Mouse (Mus musculus) lung, postnatal 4 days (tissue): ENCODE measurements at regions not wholly inside any gene's neighbourhood (a gene's known extent, or its start where the extent isn't known, plus 50 kb on each side); places are given as distances from the start of the nearest gene placed in this dataset.

Experiments
- DNase-seq, 2 experiments: peaks; one replicate each; pipeline ENCODE4 v3.0.0; 2021

DNA sequence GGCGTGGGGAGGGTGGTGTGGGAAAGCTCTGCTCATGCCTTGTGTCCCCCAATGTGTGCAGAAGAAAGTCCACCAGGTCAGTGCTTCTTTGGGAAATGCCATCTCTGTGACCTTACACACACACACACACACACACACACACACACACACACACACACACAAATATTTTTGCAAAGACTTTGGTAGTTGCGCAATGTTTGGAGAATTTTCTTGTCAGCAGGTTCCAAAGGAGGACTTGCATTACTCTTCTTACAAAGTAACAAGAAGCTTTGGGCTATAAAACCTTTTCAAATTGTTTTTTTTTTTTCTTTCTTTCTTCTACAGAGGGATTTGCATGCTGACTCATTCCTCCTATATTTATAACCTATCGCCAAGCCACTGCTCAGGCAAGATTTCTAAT, 59.1 kb upstream of the Npvf start:
- DNase-seq, result no peak

DNA sequence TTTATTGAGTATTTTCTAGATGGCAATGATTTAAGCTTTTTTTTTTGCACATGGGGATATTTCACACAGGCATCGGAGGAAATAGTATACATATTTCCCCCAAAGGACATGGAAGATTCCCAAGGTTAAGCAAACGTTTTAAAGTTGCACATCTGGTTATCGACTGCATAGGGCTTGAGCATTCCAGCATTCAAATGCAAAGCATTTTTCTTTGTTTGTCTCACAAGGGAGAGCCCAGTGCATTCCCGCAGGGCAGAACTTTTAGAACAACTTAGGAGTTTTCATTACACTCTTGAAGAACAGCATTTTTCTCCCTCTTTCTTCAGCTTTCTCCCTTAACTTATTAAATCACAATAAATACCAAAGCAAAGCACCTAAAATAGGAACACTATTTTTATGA, 64.4 kb upstream of the Npvf start:
- DNase-seq, result no peak

DNA sequence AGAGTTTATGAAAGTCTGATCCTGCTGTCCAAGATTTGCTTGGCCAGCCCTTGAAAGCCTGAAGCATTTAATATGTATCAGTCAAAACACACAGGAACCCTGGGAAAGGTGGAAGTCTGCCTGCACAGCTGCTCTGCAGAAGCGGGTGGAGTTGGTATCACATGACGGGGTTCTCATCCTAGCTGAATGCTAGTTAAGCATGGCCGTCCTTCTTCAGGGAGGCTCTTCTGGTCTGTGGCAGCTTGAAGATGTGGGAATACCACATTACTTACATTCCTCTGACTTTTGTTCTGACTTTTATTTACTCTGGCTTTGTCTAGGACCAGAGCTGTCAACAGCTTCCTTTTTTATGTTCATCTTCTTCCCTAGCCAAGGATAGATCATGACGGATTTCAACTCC, 66.1 kb upstream of the Npvf start:
- no peak for DNase-seq

DNA sequence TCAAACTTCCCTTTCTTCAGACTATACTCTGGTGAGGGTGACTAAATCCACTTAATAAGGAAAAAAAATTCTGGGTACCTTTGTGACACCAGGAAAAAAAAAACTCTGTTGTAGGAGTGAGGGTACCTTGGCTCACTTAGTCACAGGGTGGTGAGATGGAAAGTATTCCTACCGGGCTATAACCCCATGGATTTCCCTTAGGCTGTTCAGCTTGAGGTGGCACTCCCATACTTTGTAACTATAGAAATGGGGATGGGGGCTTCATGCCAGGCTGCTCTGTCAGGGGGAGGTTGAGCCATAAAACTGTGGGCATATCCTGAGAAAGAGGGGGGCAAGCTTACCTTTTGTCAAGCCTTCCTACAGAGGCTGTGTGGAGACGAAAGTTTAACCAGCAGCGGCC, 71.4 kb upstream of the Npvf start:
- DNase-seq, result no peak

- no peak for DNase-seq
Observed at GRCm38 (mm10) chr6:50726166-50726591, 71.9 kb upstream of the Npvf start.

DNA sequence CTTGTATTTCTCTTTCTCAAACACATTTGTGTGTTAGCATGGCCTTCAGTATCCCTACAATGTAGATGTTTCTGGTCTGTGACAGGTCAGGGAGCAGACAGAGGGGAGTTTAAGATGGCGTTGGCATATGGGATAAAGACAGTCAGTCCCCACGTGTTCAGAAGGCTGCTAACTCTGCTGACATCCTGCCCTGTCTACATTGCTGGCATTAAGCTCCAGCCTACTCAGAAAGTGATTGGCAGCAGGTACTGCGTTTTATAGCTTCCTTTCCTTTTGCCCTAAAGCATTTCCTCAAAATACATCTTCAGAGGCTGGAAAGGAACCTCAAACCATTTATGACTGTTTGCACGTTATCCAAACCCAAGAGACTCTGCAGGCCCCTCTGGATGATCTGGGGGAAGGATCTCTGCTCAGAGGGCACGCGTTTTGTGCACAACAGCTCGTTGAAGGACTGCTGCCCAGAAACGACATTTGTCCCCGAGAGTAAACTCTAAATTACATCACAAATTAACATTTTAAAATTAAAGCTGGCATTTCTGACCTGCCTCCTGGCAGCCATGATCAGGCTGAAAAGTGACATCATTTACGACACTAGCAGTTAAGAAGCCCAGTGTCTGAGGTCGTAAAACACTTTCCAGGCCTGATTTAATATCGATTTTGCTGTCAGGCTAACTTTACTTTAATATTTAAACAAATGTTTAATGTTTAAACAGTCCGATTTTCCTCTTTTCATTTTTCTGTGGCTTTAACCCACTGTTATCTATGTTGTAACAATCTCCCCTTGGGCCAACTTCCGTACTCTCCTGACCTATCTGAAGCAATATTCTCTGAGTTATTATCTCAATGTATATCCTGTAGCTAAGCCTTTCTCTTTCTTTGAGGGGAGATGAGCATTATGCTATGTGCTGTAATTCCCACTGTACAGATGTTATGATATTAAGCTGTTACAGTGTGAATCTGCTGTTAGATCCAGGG, 76.8 kb upstream of the Npvf start:
- DNase-seq, result no peak

- no peak for DNase-seq
Observed at GRCm38 (mm10) chr6:50734701-50735100, 80.5 kb upstream of the Npvf start.

GRCm38 (mm10) chr6:50735825-50736224, 81.6 kb upstream of the Npvf start:
- DNase-seq, result no peak

GRCm38 (mm10) chr6:50742009-50742408, 87.8 kb upstream of the Npvf start:
- no peak for DNase-seq

- no peak for DNase-seq
Observed at GRCm38 (mm10) chr6:50744462-50745166, 90.4 kb upstream of the Npvf start.

GRCm38 (mm10) chr6:50753151-50753550, 98.9 kb upstream of the Npvf start:
- DNase-seq, result no peak

DNA sequence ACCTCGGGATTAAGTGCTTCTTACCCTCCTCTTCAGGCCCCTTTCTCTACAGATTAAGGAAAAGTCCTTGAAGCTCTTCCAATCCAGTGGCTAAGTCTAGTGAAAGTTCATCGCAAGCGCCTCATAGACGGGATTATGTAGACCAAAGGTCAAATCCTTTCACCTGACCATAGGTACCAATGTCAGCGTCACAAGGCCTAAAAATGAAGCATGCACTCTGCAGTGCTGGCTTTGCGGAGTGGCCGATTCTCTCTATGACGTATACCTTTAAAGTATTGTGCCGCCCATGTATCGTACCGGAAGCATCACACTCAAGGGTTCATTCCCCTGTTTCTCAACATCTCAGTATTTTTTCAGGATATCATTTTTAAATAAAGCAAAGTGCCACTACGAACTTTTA, 100.5 kb upstream of the Npvf start:
- no peak for DNase-seq

DNA sequence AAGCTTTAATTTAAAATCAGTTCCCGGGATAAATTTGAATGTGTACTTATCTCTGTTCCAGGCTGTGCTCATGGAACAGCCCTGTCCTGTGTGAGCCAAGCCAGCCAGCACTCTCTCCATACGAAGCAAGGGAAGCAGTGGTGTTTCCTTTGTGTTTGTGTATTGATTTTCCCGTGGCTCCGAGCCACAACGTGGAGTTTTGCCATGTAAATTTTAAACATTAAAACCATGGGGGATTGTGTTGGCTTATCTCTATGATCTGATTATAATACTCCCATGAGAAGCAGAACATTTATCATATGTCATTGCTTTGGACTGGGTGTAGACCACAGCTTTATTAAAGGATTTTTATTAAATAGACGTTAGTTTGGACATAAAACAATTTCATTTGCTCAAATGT, 106.1 kb upstream of the Npvf start:
- peak; percentile 30 to 52 for DNase-seq

- DNase-seq, result peak; percentile 42 to 54
Observed at GRCm38 (mm10) chr6:50763121-50763520, 108.9 kb upstream of the Npvf start.

DNA sequence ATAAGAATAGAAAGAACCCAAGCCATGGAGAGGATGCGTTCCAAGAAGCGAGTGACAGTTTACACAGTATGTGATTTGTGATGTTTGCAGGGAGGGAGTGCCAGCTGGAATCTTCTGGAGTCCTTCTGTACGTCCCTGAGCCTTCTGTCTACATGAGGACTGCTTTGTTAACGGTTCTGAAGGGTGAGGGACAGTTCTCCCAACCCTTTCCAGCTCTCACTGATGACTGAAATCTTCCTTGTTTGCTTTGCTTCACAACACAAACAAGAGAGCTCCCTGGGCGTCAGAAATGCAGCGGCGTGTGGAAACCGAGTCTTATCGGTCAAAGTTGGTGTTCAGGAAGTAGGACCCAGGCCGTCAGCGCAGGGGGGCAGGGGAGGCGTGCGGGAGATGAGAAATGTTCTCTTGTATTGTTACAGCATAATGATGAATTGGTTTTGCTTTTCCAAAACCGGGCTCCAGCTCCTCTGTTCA, 112.2 kb upstream of the Npvf start:
- peak; percentile 32 to 55 for DNase-seq

- no peak for DNase-seq
Observed at GRCm38 (mm10) chr6:50767126-50767525, 112.9 kb upstream of the Npvf start.

DNA sequence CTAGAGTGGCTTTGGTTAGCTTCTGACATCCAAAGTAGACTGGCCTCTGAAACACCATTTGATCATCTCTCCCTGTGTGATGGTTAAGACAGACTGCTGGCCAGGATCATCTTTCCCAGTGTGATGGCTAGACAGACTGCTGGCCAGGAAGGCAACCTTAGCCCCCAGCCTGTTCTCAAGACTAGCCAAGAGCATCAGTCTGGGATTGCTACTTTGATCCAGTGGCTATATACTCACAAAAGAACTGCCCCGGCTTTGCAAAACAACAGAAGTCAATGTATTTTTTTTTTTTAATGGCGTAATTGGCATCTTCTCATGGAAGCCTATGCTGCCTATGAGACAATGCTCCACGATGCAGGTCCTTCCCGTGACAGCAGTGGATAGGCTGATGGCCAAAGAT, 113.6 kb upstream of the Npvf start:
- DNase-seq, result no peak

- no peak for DNase-seq
Observed at GRCm38 (mm10) chr6:50769101-50769500, 114.9 kb upstream of the Npvf start.

GRCm38 (mm10) chr6:50770481-50770880, 116.2 kb upstream of the Npvf start:
- DNase-seq, result no peak

GRCm38 (mm10) chr6:50775637-50776036, 121.4 kb upstream of the Npvf start:
- DNase-seq, result no peak

- no peak for DNase-seq
Observed at GRCm38 (mm10) chr6:50776236-50776832, 122.1 kb upstream of the Npvf start.

- DNase-seq, result peak; percentile 31 to 34
Observed at GRCm38 (mm10) chr6:50776931-50777495, 122.8 kb upstream of the Npvf start.

GRCm38 (mm10) chr6:50777827-50778226, 123.6 kb upstream of the Npvf start:
- DNase-seq, result no peak
